Mouse (Mus musculus): ENCODE results near the gene Adam19.

The Adam19 gene

DNA sequence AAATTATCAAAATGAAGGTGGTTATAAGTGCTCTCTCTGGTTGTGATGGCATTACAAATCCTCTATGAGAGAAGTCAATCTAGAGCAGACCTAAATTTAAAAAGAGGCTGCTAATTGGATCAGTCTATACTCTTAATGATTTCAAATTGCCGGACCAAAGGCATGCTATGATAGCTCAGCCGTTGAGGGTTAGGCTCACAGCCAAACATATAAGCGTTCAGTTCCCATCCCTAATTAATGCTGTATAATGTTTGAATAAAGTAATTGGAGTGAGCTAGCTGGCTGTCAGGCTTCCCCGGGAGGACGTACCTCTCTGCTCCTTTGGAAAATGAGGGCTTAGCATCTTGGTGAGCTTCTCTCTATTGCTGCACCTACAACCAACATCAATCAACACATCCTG is 53.4 kb downstream of the Adam19 start:
- DNase-seq, result no peak

DNA sequence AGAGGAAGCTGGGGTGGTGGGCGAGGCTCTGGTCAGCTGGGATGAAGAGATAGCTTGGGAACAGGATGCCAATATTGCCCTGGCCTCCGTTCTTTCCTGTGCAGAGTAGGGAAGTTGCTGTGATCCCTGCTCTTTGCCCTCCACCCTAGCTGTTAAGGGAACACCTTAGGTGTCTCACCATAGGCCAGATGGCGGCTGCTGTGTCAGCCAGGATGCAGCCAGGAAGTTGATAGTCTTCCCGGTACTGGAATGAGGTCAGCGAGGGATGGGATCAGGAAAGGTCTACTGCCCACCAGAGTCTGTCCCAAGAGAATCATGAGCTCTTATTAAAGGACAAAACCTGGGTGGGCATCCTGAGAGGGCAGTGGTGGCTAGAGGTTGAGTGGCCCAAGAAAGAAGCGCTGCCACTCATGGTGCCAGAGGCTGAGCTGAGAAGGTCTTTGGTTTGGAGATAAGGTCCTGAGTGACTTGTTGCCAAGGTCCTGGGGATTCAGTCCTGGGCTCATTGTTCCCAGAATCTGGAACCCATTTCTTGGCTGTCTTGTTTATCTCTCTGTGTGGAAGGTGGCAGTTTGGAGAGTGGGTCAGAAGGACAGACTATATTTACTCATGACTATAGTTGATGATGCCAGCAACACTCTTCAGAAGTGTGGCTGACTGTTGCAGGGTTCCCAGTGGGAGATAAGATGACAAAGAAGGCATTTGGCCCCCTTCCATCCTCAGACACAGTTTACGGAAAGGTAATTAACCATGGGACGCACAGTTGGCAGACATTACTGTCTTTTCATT is 54.6 kb downstream of the Adam19 start:
- no peak for DNase-seq

GRCm38 (mm10) chr11:46110945-46111287 is 55.1 kb downstream of the Adam19 start:
- DNase-seq, result no peak

DNA sequence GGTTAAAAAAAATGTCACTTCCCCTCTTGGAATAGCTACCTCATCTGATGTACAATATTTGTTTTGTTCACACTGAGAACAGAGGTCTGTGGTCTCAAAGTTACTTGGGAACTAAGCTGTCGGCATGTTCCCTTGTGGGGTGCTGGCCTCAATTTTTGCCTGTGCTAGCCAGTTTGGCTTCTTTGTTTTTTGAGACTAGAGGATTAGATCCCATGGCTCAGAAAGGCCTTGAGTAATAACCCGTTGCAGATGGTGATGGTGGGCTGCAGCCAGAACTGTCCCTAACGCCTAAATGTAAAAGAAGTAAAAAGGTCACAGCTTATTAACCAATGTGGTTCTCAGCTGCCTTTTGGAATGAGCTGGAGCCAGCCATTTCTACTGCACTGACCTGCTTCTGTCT is 57.4 kb downstream of the Adam19 start:
- no peak for DNase-seq

DNA sequence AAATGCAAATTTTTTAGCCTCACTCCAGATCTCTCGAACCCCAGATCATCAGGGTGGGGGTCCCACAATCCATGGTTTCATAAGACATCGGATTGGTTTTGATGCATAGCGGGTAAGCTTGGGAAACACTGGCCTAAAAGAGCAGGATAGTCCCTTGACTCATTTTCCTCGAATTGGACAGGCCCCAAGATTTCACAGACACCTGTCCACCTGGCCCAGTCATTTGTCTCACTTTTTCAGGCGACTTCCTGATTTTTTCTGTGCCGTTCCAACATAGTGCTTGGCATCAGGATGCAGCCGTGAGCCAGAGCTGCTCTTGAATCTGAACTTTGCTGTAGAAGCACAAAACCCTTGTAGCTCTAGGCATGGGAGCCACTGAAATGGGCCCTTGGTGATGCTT is 58.4 kb downstream of the Adam19 start:
- no peak for DNase-seq

- no peak for DNase-seq
These were observed 59.2 kb downstream of the Adam19 start for GRCm38 (mm10) chr11:46115011-46115410.

DNA sequence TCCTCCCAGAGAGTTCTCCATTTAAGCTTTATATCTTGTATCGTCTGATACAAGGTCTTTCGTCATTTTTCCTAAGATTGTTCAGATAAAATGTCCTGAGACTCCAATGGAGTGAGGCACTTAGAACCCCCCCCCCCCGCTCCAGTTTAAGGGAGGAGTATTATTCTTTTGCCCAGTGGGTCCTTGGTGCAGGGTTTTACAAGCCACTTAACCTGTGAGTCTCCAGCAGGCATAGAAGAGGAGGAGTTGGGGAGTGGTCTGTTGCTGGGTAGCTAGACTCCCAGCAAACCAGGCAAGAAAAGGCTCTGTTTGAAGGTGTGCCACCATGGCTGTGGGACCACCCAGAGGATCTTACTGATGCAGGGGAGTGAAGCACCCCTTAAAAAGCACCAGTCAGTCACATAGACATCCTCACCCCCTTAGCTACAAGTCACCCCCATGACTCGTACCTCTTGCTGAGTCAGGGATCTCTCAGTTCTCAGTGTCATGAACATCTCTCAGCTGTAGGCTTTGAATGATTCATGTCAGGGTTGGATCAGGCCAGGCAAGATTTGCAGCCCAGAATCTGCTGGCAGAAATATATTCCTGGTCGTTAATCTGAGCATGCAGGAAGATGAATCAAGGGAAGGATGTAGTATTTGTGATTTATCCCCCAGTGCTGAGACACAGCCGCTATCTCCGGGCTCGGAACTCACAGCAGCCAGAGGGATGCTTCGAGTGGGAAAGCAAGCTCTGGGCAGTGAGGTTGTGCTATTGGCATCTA is 59.8 kb downstream of the Adam19 start:
- no peak for DNase-seq

DNA sequence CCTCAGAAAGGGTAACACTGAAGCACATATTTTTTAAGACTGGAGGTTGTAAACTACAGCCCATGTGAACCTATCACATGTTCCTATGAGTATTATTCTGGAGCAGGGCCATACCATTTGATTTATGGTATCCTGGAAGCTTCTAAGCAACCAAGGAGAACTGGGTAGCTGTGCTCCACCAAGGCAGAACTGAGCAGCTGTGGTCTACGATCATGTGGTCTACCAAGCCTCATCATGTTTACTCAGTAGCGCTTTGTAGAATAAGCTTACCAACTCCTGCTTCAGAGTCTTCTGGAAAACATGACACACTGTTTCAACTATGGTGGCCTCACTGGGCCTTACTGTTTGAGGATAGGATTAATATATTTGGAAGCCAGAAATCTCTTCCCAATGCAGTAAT is 60.7 kb downstream of the Adam19 start:
- DNase-seq, result no peak

GRCm38 (mm10) chr11:46119624-46120023 is 63.8 kb downstream of the Adam19 start:
- no peak for DNase-seq

DNA sequence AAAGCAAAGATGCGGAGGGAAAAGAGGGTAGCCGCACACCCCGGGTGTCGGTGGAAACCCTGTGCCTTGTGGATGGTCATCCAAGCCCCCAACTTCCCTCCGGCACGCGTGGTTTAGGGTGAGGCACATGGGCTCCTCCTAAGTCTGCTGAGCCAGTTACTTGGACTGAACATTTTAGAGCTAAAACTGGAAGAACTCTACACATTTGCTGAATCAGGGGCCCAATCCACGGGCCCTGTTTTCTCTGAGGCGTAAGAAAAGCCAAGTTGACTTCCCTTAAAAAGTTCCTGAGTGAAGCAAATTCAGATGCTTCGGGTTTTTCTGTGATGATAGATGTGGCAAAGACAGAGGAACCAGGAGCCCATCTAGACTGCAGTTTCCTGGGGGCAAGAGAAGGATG is 64.3 kb downstream of the Adam19 start:
- DNase-seq, result no peak

- DNase-seq, result no peak
These were observed 65.9 kb downstream of the Adam19 start for GRCm38 (mm10) chr11:46121666-46122065.

DNA sequence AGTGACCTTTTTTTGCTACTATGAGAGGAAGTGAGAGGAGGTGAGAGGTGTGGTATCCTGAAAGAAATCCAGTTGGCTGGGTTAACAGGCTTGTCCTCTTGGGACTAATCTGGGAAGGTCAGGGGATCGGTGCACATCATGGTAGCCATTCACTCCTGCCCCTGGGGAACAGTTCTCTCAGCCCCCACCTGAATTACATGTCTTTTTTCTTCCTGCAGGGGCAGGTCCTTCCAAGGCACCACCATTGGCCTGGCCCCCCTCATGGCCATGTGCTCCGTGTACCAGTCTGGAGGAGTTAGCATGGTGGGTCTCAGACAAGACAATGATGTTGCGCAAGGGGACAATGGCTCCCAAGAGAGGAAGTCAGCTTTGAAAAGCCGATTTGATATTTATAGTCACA is 67.1 kb downstream of the Adam19 start:
- DNase-seq, result no peak

DNA sequence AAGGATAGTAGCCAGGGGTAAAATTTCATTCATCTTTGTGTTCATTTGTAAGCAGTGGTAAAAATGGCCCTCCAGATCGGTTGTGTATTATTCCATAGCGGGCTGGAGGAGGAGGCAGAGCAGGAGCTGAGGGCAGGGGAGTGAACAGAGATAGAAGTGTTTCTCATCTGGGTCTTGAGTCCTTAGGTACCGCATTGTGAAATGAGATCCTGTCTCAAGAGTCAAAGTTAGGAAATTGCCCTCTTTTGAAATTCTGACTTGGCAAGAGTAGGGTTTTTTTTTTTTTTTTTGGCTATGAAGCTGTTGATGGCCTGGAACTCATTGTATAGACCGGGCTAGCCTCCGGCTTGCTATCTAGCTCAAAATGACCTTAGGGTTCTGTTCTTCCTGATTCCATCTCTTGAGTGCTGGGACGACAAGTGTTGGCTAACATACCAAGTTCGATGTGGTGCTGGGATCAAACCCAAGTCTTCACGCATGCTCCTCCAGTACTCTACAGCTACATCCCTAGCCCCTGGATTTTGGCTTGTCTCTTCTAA is 67.6 kb downstream of the Adam19 start:
- DNase-seq, result no peak

GRCm38 (mm10) chr11:46125093-46125834 is 69.5 kb downstream of the Adam19 start:
- DNase-seq, result no peak

- no peak for DNase-seq
These were observed 70.0 kb downstream of the Adam19 start for GRCm38 (mm10) chr11:46125835-46126229.

DNA sequence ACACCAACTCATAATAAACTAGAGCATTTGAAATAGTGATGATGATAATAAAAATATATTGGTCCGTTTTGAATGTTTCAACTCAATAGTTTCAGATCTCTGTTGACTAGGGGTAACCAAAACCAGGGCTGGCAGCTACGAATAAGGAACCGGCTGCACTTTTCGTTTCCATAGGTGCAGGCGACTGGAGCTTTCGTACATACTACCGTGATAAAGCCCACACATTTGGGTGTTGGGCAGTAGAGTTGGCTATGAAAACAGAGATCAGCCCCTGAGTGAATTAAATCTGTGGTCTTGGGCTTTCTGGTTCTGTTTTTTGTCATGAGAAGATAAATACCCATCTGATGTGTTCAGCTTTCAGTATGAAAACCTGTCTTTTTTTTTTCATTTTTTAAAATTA is 70.5 kb downstream of the Adam19 start:
- DNase-seq, result no peak

GRCm38 (mm10) chr11:46126827-46127410 is 71.1 kb downstream of the Adam19 start:
- no peak for DNase-seq

- DNase-seq, result peak; percentile 13
These were observed 72.1 kb downstream of the Adam19 start for GRCm38 (mm10) chr11:46127621-46128547.

DNA sequence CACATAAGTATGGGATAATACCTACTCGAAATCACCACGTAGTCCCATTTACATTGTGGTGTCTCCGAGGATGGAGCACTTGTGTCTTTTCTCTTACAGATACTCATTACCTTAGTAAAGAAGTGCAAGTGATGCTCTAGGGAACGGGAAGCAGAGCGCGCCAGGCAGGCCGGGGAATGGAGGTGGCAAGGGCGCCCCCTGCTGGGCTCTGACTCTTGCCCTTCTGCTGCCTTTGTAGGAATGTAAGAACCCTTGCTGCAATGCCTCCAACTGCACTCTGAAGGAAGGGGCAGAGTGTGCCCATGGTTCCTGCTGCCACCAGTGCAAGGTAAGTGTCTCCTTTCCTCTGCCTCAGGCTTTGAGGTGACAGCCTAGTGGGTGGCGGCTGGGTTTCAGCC is 72.8 kb downstream of the Adam19 start:
- peak; percentile 74 for DNase-seq

DNA sequence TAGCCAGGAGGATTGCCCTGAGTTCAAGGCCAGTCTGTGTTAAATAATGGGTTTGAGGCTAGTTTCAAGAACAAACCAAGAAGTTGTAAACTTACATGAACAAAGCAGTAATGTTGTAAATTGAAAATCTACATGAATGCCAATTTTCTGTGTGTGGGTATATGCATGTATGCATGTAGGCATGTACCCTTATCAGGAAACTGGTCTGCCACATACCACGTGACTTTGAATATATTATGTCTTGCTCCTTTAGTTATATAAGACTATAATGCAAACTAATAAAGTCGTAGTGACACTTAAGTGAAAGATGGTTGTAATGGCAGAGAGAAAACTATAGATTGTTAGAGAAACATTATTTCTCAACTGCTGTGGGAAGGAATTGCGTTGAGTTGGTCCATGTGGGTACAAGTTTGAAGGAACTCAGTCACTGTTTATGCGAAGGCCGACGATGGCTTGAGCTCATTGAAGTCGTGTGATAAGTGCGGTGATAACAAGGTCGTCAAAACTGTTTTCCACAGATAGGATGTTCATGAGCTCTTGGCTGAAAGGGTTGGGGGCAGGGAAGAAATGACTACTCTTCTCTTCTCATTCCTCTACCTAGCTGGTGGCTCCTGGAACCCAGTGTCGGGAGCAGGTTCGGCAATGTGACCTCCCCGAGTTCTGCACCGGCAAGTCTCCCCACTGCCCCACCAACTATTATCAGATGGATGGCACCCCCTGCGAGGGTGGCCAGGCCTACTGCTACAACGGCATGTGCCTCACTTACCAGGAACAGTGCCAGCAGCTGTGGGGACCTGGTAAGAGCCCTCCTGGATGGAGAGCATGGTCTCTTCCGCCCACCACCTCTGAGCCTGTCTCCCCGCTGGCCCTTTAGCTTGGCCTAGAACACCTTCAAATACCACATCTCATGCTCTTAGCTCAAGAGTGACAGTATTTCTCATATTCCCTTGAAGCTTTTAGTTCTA is 75.5 kb downstream of the Adam19 start:
- DNase-seq, result no peak

DNA sequence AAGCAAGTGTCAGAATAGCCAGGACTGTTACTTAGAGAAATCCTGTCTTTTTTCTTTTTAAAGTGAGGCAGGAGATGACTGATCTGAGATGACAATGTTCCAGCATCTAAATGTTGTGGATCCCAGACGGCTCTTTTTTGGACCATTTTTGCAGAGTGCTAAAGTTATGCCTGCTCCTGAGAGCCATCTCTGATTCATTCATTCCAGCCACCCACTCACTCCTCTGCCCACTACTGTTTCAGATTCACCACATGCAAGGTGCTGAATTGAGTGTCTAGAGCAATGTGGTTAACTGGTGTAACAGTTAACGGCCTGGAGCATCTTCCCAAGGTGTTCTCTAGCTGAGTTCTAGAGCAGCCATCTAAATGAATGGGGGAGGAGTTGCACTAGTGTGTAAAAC is 79.1 kb downstream of the Adam19 start:
- no peak for DNase-seq

All from kidney, adult 18-20 months (tissue).